Mouse (Mus musculus) CH12.LX (cell line): ENCODE measurements at regions not wholly inside any gene's neighbourhood (a gene's known extent, or its start where the extent isn't known, plus 50 kb on each side); places are given as distances from the start of the nearest gene placed in this dataset.

ENCODE experiments used
- DNase-seq: peaks from one replicate; pipeline ENCODE4 v3.0.0-alpha.2; 2013; ENCODE audit errors: extremely low read depth
- H3K27ac ChIP-seq: 2 replicates; pipeline ENCODE4 v1.5.1; 2012; ENCODE audit warnings: low read depth, mild to moderate bottlenecking, control low read depth, moderate library complexity; ENCODE audit not compliant: insufficient read depth
- H3K27me3 ChIP-seq: replicated peaks from 2 replicates; pipeline ENCODE3; 2012; ENCODE audit warnings: inconsistent platforms
- H3K36me3 ChIP-seq, 2 experiments: replicated peaks in 1 of 2; 2 replicates each; pipeline versions ENCODE3 to v1.6.1; 2012; ENCODE audit warnings: inconsistent platforms in 1 of 2, low read length in 1 of 2, mild to moderate bottlenecking in 1 of 2, mixed read lengths in 1 of 2, moderate library complexity in 1 of 2; ENCODE audit not compliant: control insufficient read depth in 1 of 2, insufficient read depth in 1 of 2
- H3K4me1 ChIP-seq, 2 experiments: 2 replicates each; pipeline ENCODE4 v1.6.1; 2012; ENCODE audit warnings: inconsistent platforms in 1 of 2, moderate library complexity in 1 of 2; ENCODE audit not compliant: insufficient read depth in 2 of 2, control insufficient read depth in 1 of 2
- H3K4me2 ChIP-seq: 2 replicates; pipeline ENCODE4 v1.6.1; 2012; ENCODE audit warnings: low read depth, mild to moderate bottlenecking, control low read depth; ENCODE audit not compliant: poor library complexity, insufficient read depth, severe bottlenecking
- H3K4me3 ChIP-seq, 3 experiments: fragments of 150-350 bp in 1 of 3; sonication (generic) in 1 of 3; replicated peaks in 1 of 3; 2 replicates each; pipeline versions ENCODE3 to v1.5.1; 2011 to 2012; ENCODE audit warnings: low read depth in 2 of 3, low read length in 2 of 3, mild to moderate bottlenecking in 2 of 3, moderate library complexity in 2 of 3, control low read depth in 1 of 3, improper control_type of control experiment in 1 of 3, inconsistent platforms in 1 of 3, mixed read lengths in 1 of 3; ENCODE audit not compliant: poor library complexity in 1 of 3
- H3K79me2 ChIP-seq: replicated peaks from 2 replicates; pipeline ENCODE4 v1.6.1; 2012; ENCODE audit warnings: mild to moderate bottlenecking, moderate library complexity; ENCODE audit not compliant: control insufficient read depth, poor library complexity, insufficient read depth, severe bottlenecking; ENCODE audit errors: extremely low read depth
- H3K9ac ChIP-seq: 2 replicates; pipeline ENCODE4 v1.6.1; 2012; ENCODE audit warnings: low read depth, mild to moderate bottlenecking, control low read depth, moderate library complexity; ENCODE audit not compliant: insufficient read depth
- H3K9me3 ChIP-seq: replicated peaks from 2 replicates; pipeline ENCODE3; 2012; ENCODE audit warnings: low read length, inconsistent platforms, mixed read lengths
- BHLHE40 ChIP-seq: IDR thresholded peaks from 2 replicates; pipeline ENCODE4 v1.6.1; 2011; ENCODE audit warnings: mild to moderate bottlenecking, low read depth, low read length, improper control_type of control experiment
- CHD1 ChIP-seq: IDR thresholded peaks from 2 replicates; pipeline ENCODE4 v1.6.1; 2012; ENCODE audit warnings: low read depth, low read length, improper control_type of control experiment, inconsistent platforms
- CHD2 ChIP-seq: IDR thresholded peaks from 2 replicates; pipeline ENCODE4 v1.6.1; 2011; ENCODE audit warnings: low read length, improper control_type of control experiment
- CTCF ChIP-seq, 2 experiments: IDR thresholded peaks in 1 of 2; conservative IDR thresholded peaks in 1 of 2; 2 replicates each; pipeline ENCODE4 v1.5.1; 2011 to 2012; ENCODE audit warnings: low read depth in 2 of 2, low read length in 2 of 2, improper control_type of control experiment in 1 of 2, inconsistent platforms in 1 of 2, mild to moderate bottlenecking in 1 of 2, moderate library complexity in 1 of 2
- E2F4 ChIP-seq: IDR thresholded peaks from 2 replicates; pipeline ENCODE4 v1.6.1; 2011; ENCODE audit warnings: low read depth, low read length, improper control_type of control experiment; ENCODE audit not compliant: insufficient replicate concordance
- ELF1 ChIP-seq: IDR thresholded peaks from 2 replicates; pipeline ENCODE4 v1.6.1; 2014; ENCODE audit warnings: low read depth, mild to moderate bottlenecking, inconsistent platforms, low read length, improper control_type of control experiment
- EP300 ChIP-seq: IDR thresholded peaks from 2 replicates; pipeline ENCODE4 v1.6.1; 2011; ENCODE audit warnings: low read length, improper control_type of control experiment
- ETS1 ChIP-seq: conservative IDR thresholded peaks from 2 replicates; pipeline ENCODE4 v1.6.1; 2012; ENCODE audit warnings: low read depth, mild to moderate bottlenecking, inconsistent platforms, low read length, improper control_type of control experiment, moderate library complexity
- GABPA ChIP-seq: IDR thresholded peaks from 2 replicates; pipeline ENCODE4 v1.6.1; 2012; ENCODE audit warnings: low read depth, low read length, improper control_type of control experiment, inconsistent platforms; ENCODE audit not compliant: insufficient replicate concordance
- HCFC1 ChIP-seq: IDR thresholded peaks from 2 replicates; pipeline ENCODE4 v1.6.1; 2012; ENCODE audit warnings: low read depth, mild to moderate bottlenecking, inconsistent platforms, low read length, improper control_type of control experiment
- IRF4 ChIP-seq: IDR thresholded peaks from 2 replicates; pipeline ENCODE4 v1.6.1; 2014; ENCODE audit warnings: low read depth, mild to moderate bottlenecking, inconsistent platforms, low read length, improper control_type of control experiment
- JUN ChIP-seq: IDR thresholded peaks from 2 replicates; pipeline ENCODE4 v1.6.1; 2011; ENCODE audit warnings: low read depth, mild to moderate bottlenecking, low read length, improper control_type of control experiment, moderate library complexity; ENCODE audit not compliant: insufficient read depth
- JUND ChIP-seq: conservative IDR thresholded peaks from 2 replicates; pipeline ENCODE4 v1.6.1; 2011; ENCODE audit warnings: low read depth, low read length, improper control_type of control experiment
- KAT2A ChIP-seq: IDR thresholded peaks from 2 replicates; pipeline ENCODE4 v1.6.1; 2012; ENCODE audit warnings: low read length, improper control_type of control experiment, inconsistent platforms; ENCODE audit not compliant: insufficient replicate concordance
- MAFK ChIP-seq: IDR thresholded peaks from 2 replicates; pipeline ENCODE4 v1.6.1; 2011; ENCODE audit warnings: low read length, improper control_type of control experiment; ENCODE audit not compliant: insufficient replicate concordance
- MAX ChIP-seq: IDR thresholded peaks from 2 replicates; pipeline ENCODE4 v1.6.1; 2011; ENCODE audit warnings: low read length, improper control_type of control experiment
- MAZ ChIP-seq: IDR thresholded peaks from 2 replicates; pipeline ENCODE4 v1.6.1; 2012; ENCODE audit warnings: low read depth, mild to moderate bottlenecking, inconsistent platforms, low read length, improper control_type of control experiment, moderate library complexity
- MEF2A ChIP-seq: IDR thresholded peaks from 2 replicates; pipeline ENCODE4 v1.6.1; 2014; ENCODE audit warnings: low read depth, mild to moderate bottlenecking, inconsistent platforms, low read length, improper control_type of control experiment, borderline replicate concordance
- MXI1 ChIP-seq: IDR thresholded peaks from 2 replicates; pipeline ENCODE4 v1.6.1; 2011; ENCODE audit warnings: mild to moderate bottlenecking, low read depth, low read length, improper control_type of control experiment
- MYC ChIP-seq: IDR thresholded peaks from 2 replicates; pipeline ENCODE4 v1.6.1; 2011; ENCODE audit warnings: low read depth, mild to moderate bottlenecking, improper control_type of control experiment, low read length
- NELFE ChIP-seq: IDR thresholded peaks from 2 replicates; pipeline ENCODE4 v1.6.1; 2011; ENCODE audit warnings: low read depth, low read length, improper control_type of control experiment
- NRF1 ChIP-seq: IDR thresholded peaks from 2 replicates; pipeline ENCODE4 v1.6.1; 2014; ENCODE audit warnings: low read depth, mild to moderate bottlenecking, inconsistent platforms, low read length, improper control_type of control experiment, moderate library complexity
- PAX5 ChIP-seq: IDR thresholded peaks from 2 replicates; pipeline ENCODE4 v1.6.1; 2012; ENCODE audit warnings: low read length, inconsistent platforms, mixed read lengths
- POLR2A ChIP-seq: IDR thresholded peaks from 2 replicates; pipeline ENCODE4 v1.6.1; 2011; ENCODE audit warnings: low read depth, mild to moderate bottlenecking, improper control_type of control experiment, low read length
- POLR2AphosphoS2 ChIP-seq: IDR thresholded peaks from 2 replicates; pipeline ENCODE4 v1.6.1; 2011; ENCODE audit warnings: low read depth, low read length, improper control_type of control experiment
- RAD21 ChIP-seq: IDR thresholded peaks from 2 replicates; pipeline ENCODE4 v1.6.1; 2011; ENCODE audit warnings: low read depth, mild to moderate bottlenecking, low read length, improper control_type of control experiment, moderate library complexity
- RCOR1 ChIP-seq: conservative IDR thresholded peaks from 2 replicates; pipeline ENCODE4 v1.6.1; 2012; ENCODE audit warnings: low read depth, mild to moderate bottlenecking, inconsistent platforms, low read length, improper control_type of control experiment
- SIN3A ChIP-seq: IDR thresholded peaks from 2 replicates; pipeline ENCODE4 v1.6.1; 2012; ENCODE audit warnings: low read length, improper control_type of control experiment, inconsistent platforms
- SMC3 ChIP-seq: IDR thresholded peaks from 2 replicates; pipeline ENCODE4 v1.6.1; 2011; ENCODE audit warnings: low read depth, low read length, improper control_type of control experiment
- TBP ChIP-seq: conservative IDR thresholded peaks from 2 replicates; pipeline ENCODE4 v1.6.1; 2011; ENCODE audit warnings: low read depth, low read length, improper control_type of control experiment
- TCF12 ChIP-seq: IDR thresholded peaks from 2 replicates; pipeline ENCODE4 v1.6.1; 2014; ENCODE audit warnings: low read depth, mild to moderate bottlenecking, inconsistent platforms, low read length, improper control_type of control experiment
- UBTF ChIP-seq: IDR thresholded peaks from 2 replicates; pipeline ENCODE4 v1.6.1; 2012; ENCODE audit warnings: low read depth, mild to moderate bottlenecking, inconsistent platforms, low read length, improper control_type of control experiment, moderate library complexity
- USF1 ChIP-seq: IDR thresholded peaks from 2 replicates; pipeline ENCODE4 v1.6.1; 2014; ENCODE audit warnings: low read depth, mild to moderate bottlenecking, inconsistent platforms, low read length, improper control_type of control experiment
- USF2 ChIP-seq: conservative IDR thresholded peaks from 2 replicates; pipeline ENCODE4 v1.6.1; 2011; ENCODE audit warnings: low read depth, low read length, improper control_type of control experiment
- ZC3H11A ChIP-seq: IDR thresholded peaks from 2 replicates; pipeline ENCODE4 v1.6.1; 2012; ENCODE audit warnings: low read depth, mild to moderate bottlenecking, inconsistent platforms, low read length, improper control_type of control experiment
- ZKSCAN1 ChIP-seq: IDR thresholded peaks from 2 replicates; pipeline ENCODE4 v1.6.1; 2012; ENCODE audit warnings: low read depth, inconsistent platforms, low read length, improper control_type of control experiment, borderline replicate concordance
- ZMIZ1 ChIP-seq: IDR thresholded peaks from 2 replicates; pipeline ENCODE4 v1.6.1; 2012; ENCODE audit warnings: low read depth, mild to moderate bottlenecking, inconsistent platforms, low read length, improper control_type of control experiment
- ZNF384 ChIP-seq: IDR thresholded peaks from 2 replicates; pipeline ENCODE4 v1.6.1; 2012; ENCODE audit warnings: low read depth, low read length, improper control_type of control experiment, inconsistent platforms
- dilution Hi-C: fragments of 300-500 bp; cut with MboI; formaldehyde crosslinking; loops from 2 replicates; pipeline ENCODE4 v1.14.3; 2020; ENCODE audit warnings: low sequenced_read_pairs; ENCODE audit not compliant: extremely low pct_unique_long_range_greater_than_20kb, extremely low pct_ligation_motif_present
- in situ Hi-C: fragments of 300-500 bp; cut with MboI; formaldehyde crosslinking; loops from 3 replicates; pipeline ENCODE4 v1.14.3; 2019; ENCODE audit warnings: low sequenced_read_pairs, low pct_ligation_motif_present, low pct_unique_long_range_greater_than_20kb, mixed read lengths

DNA sequence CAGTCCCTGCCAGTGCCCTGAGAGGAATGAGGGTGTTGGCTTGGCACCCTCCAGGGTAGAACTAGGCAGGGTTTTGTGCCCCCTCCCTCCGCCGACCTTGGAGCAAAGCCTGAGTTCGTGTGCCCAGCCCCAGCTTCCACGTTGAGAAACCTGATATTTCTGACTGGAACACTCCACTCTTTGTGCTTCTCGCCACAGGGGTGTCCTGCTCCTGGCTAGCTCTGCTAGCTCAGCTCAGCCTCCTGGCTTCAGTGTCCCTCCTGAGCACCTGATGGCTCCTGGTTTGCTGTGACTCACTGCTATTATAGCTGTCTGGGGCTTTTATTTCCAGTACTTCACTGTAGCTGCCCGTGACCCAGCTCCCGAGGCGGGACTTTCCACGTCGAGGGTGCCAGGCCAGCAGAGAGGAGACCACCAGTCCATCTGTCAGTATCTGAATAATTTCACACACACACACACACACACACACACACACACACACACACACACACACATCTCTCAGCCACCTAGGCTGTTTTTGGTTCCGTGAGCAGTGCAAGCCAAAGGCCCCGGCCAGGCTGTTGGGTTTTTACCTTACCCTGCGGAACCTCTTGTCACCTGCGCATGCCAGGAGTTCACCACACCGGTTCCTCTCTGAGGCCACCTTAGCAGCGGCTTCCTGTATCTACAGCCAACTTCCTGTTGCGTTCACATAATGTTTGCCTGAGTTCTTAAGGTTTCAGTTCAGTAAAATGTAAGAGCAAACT lies 102.8 kb upstream of the Gm9887 start:
- H3K27ac ChIP-seq = peak overlapping the region; percentile 88
- no peaks in the 10 kb centered on the region for H3K27me3 ChIP-seq
- in situ Hi-C loops = no loop called here
- peaks cover 3% of the 10 kb centered on the region; the same call in 1 of the 2 replicates for H3K79me2 ChIP-seq
- peak overlapping the region; percentile 60 for H3K4me2 ChIP-seq
- DNase-seq = peak; percentile 93
- peak overlapping the region; percentile 59 to 68 (median 60) for H3K4me3 ChIP-seq
- peaks cover 0 to 21% of the 10 kb centered on the region in 2 experiments for H3K36me3 ChIP-seq
- peaks cover 7% of the 10 kb centered on the region for H3K9me3 ChIP-seq
- dilution Hi-C loops = no loop called here
- H3K4me1 ChIP-seq = peaks cover 17 to 50% of the 10 kb centered on the region in 2 experiments
- TF ChIP-seq MAZ = peak; percentile 82; the same call in 1 of the 2 replicates
- no peak for TF ChIP-seq USF1
- TF ChIP-seq MEF2A = peak; percentile 86
- TF ChIP-seq TBP = peak; percentile 92
- TF ChIP-seq UBTF = peak; percentile 70; the same call in 1 of the 2 replicates
- TF ChIP-seq BHLHE40 = peak; percentile 88
- TF ChIP-seq E2F4 = no peak
- peak; percentile 45 for TF ChIP-seq SMC3
- TF ChIP-seq MXI1 = peak; percentile 85
- peak; percentile 67 for TF ChIP-seq CHD2
- TF ChIP-seq ZNF384 = no peak; the same call in 1 of the 2 replicates
- TF ChIP-seq IRF4 = peak; percentile 87
- TF ChIP-seq JUN = no peak
- TF ChIP-seq MAFK = peak; percentile 30; the same call in 1 of the 2 replicates
- TF ChIP-seq TCF12 = peak; percentile 91
- no peak for TF ChIP-seq CTCF (conservative IDR thresholded peaks at IDR 0.05 in 1 of 2, IDR thresholded peaks at IDR 0.05 in 1 of 2; ENCODE audit: low read depth in 2 of 2, low read length in 2 of 2)
- peak; percentile 80 for TF ChIP-seq MYC
- TF ChIP-seq GABPA = no peak; the same call in 1 of the 2 replicates
- TF ChIP-seq ELF1 = peak; percentile 87
- peak; percentile 82 for TF ChIP-seq NRF1
- peak; percentile 79; the same call in 1 of the 2 replicates for TF ChIP-seq KAT2A
- TF ChIP-seq HCFC1 = peak; percentile 88
- TF ChIP-seq POLR2A = peak; percentile 75
- TF ChIP-seq NELFE = peak; percentile 83
- TF ChIP-seq ZC3H11A = no peak
- peak; percentile 68 for TF ChIP-seq EP300
- TF ChIP-seq PAX5 = no peak
- peak; percentile 94 for TF ChIP-seq SIN3A
- TF ChIP-seq ZMIZ1 = no peak
- peak; percentile 77 for TF ChIP-seq ETS1
- TF ChIP-seq JUND = no peak
- peak; percentile 62; the same call in 1 of the 2 replicates for TF ChIP-seq POLR2AphosphoS2
- TF ChIP-seq RAD21 = no peak; the same call in none of the 2 replicates
- TF ChIP-seq USF2 = no peak
- TF ChIP-seq CHD1 = 0 out of 2 replicates have a peak, but pooled peaks have one; percentile 73
- TF ChIP-seq RCOR1 = 0 out of 2 replicates have a peak, but pooled peaks have one; percentile 52
- no peak for TF ChIP-seq ZKSCAN1
- TF ChIP-seq MAX = peak; percentile 59; the same call in 1 of the 2 replicates
- H3K9ac ChIP-seq = peak overlapping the region; percentile 90
